Mouse (Mus musculus): ENCODE results near the gene Il21. TPM values are rescaled to one million over a fixed set of nuclear protein-coding genes. Genes with fewer than 3 reads are reported as not detected.

Gene Il21
- polyA plus RNA-seq, 2 experiments from 2014 or later: 0.51 to 1.0 TPM

DNA sequence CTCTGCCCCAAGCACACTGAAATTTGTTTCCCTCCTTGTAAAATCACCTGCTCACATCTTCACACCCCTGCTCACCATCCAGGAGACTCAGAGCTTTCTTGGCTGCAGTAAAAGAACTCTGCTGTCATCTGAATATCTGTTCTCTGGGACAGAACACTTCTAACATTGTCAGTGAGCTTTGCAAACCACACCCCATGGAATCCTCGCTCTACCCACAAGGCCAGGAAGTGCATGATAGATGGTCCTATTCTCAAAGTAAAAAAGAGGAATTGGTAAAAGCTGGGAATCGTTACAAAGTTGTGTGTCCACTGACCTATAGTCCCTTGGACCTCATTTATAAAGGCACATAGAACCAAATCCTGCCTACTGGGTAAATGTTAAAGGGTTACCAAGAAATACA, 40.5 kb downstream of the Il21 start:
- no peak for ATAC-seq

GRCm38 (mm10) chr3:37185534-37185933, 46.9 kb downstream of the Il21 start:
- ATAC-seq: no peak

DNA sequence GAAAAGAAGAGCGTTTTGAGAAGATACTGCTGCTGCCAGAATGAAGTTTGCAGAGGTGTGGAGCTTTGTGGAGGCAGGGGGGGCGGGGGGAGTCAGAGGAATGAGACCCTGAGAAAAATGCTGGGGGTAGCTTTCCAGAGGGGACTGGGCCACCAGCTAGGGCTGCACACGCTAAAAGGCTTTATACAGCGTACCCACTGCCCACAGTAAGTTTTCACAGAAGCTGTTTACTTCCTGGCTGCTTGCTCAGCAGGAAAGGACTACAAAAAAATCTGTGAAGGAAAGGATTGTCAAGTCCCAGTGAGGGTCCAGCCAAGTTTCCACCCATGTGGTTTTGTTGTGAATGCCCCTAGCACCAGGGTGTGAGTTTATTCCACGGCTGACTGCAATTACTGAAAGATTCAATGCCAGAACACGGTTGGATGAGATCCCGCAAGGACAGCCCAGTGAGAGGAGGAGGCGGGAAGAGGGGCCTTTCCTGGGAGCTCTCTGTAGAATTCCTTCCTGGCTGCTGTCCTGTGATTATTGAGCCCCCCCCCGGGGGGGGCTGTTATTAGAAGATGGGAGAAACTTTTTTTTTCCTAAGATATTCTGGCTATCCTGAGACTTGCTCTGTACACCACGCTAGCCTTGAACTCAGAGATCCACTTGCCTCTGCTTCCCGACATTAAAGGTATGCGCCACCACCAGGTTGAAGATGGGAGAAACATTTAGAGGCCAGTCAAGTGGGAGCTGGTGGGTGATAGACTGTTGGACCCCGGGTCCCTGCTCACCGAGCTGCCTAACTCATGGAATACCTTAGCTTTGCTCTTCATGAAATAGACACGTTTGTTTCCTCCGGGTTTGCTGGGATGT, 49.8 kb downstream of the Il21 start:
- ATAC-seq: no peak

DNA sequence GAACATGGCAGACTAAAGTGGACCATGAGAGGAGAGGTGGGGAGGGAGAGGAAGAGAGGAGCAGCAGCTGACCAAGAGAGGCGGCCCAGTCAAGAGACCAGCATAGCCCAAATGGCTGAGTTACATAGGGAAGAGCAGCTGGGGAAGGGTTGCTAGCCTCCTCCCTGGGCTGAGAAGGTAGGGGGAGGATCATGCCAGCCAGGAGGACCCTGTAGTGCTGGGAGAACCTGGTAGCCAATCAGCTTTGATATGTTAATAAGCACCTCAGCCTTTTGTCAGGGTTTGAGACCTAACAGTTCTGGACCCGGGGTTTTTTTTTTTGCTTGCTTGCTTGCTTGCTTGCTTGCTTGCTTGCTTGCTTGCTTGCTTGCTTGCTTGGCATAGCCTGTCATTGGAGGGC, 51.4 kb downstream of the Il21 start:
- ATAC-seq: no peak

DNA sequence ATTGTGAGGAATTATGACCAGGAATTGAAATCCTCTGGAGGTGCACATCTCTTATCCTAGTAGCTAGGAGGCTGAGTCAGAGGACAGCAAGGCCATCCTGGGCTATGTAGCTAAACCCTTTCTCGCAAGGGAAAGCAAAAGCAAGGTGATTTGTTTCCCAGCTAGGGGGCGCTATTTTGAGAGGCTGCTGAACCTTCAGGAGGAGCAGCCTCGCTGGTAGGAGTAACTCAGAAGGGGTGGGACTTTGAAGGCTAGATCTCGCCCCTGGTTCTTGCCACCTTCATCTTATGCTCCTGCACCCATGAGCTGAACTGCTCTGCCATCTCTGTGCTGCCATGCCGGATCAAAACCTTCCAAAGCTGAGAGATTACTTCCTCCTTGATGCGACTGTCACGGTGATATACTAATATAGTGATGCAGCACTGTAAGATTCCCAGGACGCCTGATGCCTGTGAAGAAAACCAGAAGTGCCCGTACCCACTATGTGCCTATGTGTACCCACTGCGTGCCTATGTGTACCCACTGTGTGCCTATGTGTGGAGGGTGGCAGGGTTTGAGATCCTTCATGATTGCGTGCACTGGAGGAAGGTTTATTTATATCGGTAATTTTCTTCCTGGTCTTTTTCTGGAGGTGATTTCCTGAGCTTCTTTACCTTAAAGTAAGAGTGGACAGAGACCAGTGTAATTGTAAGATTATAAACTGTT, 52.2 kb downstream of the Il21 start:
- no peak for ATAC-seq

DNA sequence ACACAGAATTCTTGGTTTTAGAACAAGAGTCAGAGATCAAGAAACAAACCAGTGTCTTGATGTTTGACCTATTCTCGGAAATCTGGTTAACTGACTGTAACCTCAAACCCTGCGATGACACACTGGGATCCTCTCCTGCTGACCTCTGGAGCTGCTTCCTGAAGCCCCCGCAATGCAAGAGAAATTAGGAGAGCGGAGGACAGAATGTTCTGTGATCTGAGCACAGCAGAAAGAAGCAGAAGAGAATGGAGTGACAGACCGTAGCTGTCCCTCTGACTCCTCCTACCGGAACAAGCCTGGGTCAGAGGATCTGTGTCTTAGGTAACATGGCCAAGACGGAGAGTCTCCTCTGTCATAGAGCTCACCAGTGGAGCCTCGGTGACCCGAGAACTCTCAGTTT, 53.0 kb downstream of the Il21 start:
- no peak for ATAC-seq

GRCm38 (mm10) chr3:37174711-37175572, 57.5 kb downstream of the Il21 start:
- ATAC-seq: no peak

DNA sequence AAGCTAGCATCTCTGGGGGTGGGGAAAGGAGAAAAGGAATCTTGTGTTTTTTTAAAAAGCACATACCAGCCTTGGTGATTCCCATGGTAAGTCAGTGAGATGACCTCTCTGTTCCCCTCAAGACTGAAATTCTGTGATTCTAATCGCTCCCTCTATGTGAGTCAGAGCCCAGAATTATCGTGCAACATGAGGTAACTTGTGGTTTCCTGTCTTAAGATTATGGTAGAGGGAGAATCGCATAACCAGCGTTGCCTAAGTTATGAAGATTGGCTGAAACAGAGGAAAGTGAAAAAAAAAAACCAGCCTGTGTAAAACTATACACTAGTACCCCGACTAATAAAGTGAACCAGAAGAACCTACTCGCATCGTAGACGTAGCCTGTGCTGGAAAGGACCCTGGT, 59.2 kb downstream of the Il21 start:
- ATAC-seq: peak; percentile 75

Other genes starting within 250 kb of the Il21 start
- gene Adad1, start 169.1 kb downstream of the Il21 start, polyA plus RNA-seq (2017; shearing (Covaris generic)): not detected
- 1 to 10 TPM in 1 of 2 experiments, under 1 TPM in 1; 0.60 to 1.0 TPM for gene Il2, start 106.7 kb downstream of the Il21 start, polyA plus RNA-seq (2017; shearing (Covaris generic))
- 1 to 10 TPM; 4.6 to 9.5 TPM for gene Bbs12, start 79.9 kb upstream of the Il21 start, polyA plus RNA-seq (2017; shearing (Covaris generic))
- under 1 TPM; 0.46 to 0.62 TPM for gene Cetn4, start 80.1 kb upstream of the Il21 start, polyA plus RNA-seq (2017; shearing (Covaris generic))
- gene Fgf2, start 115.7 kb upstream of the Il21 start, polyA plus RNA-seq (2017; shearing (Covaris generic)): 1 to 10 TPM; 2.2 to 2.3 TPM
- 10 to 100 TPM; 21.9 to 41.4 TPM for gene Spata5, start 187.3 kb upstream of the Il21 start, polyA plus RNA-seq (2017; shearing (Covaris generic))
- 10 to 100 TPM; 11.1 to 13.4 TPM for gene Nudt6, start 187.6 kb upstream of the Il21 start, polyA plus RNA-seq (2017; shearing (Covaris generic))

Data from CD4-positive, CD25-positive, alpha-beta regulatory T cell, adult 4 months (primary cell).